Mouse (Mus musculus): ENCODE measurements around the gene Olfr622.

DNA sequence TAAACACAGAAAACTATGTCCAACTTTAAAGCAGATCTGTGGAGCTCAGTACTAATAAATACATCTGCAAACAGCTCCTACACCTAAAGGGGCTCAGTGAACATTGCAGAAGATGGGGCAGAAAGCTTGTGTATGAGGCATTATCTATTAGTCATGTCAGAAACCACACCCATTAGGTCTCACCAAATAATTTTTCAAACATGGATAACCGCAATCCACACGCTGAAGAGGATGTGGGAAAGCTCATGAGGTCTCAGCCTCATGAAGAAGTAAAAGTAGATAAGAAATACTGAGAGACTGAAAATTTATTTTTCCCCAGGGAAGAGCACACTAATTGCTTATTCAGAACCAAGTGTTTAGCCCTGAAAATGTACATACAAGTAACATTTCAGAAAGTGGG is 35.1 kb downstream of the Olfr622 start:
- TF ChIP-seq ELF1 (IDR thresholded peaks at IDR 0.05; ENCODE audit: low read depth, low read length) (no peak), POLR2A (IDR thresholded peaks at IDR 0.05; ENCODE audit: low read depth, low read length) (no peak), ZC3H11A (IDR thresholded peaks at IDR 0.05; ENCODE audit: low read depth, low read length) (no peak), MAX (IDR thresholded peaks at IDR 0.05; ENCODE audit: low read length) (no peak), CTCF (conservative IDR thresholded peaks at IDR 0.05 in 1 of 2, IDR thresholded peaks at IDR 0.05 in 1 of 2; ENCODE audit: low read depth in 2 of 2, low read length in 2 of 2) (no peak), NRF1 (IDR thresholded peaks at IDR 0.05; ENCODE audit: low read depth, low read length) (no peak), EP300 (IDR thresholded peaks at IDR 0.05; ENCODE audit: low read length) (no peak), TBP (conservative IDR thresholded peaks at IDR 0.05; ENCODE audit: low read depth, low read length) (no peak), PAX5 (IDR thresholded peaks at IDR 0.05; ENCODE audit: low read length) (no peak), TCF12 (IDR thresholded peaks at IDR 0.05; ENCODE audit: low read depth, low read length) (no peak)
